Mouse (Mus musculus): Measurements from ENCODE around the gene Srpk1.

GRCm38 (mm10) chr17:28571868-28572267 is 50.6 kb downstream of the Srpk1 start:
- TF ChIP-seq EP300 (IDR thresholded peaks at IDR 0.05; ENCODE audit: low read depth): no peak
- no peak for TF ChIP-seq CTCF (IDR thresholded peaks at IDR 0.05; ENCODE audit: low read depth)
